Mouse (Mus musculus): ENCODE results near the gene Gm10644.

DNA sequence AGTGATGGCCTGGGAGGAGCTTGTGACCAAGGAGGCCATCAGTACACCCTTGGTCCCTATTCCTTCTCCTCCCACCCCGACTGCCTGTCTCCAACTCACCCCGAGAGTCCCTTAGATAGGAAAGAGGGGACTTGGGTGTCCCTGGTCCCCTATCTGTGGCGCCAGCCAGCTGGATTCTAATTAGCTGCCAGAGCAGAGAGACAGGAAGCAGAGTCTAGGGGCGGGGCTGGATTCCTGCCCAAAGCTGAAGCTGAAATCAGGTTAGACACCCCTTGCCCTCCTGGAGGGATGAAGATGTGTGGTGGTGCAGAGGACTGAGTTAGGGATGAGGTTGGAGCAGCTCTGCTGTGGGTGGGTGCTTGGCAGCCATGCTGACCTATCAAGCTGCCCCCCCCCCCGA lies 40.1 kb downstream of the Gm10644 start:
- TF ChIP-seq CTCF (IDR thresholded peaks at IDR 0.05; ENCODE audit: low read depth, low read length) (no peak), GATA1 (IDR thresholded peaks at IDR 0.05; ENCODE audit: borderline replicate concordance, low read length) (no peak), POLR2AphosphoS5 (IDR thresholded peaks at IDR 0.05; ENCODE audit: insufficient replicate concordance, low read depth, low read length) (no peak), TAL1 (conservative IDR thresholded peaks at IDR 0.05; ENCODE audit: low read depth, low read length) (no peak)
